In the genomic region with DNA sequence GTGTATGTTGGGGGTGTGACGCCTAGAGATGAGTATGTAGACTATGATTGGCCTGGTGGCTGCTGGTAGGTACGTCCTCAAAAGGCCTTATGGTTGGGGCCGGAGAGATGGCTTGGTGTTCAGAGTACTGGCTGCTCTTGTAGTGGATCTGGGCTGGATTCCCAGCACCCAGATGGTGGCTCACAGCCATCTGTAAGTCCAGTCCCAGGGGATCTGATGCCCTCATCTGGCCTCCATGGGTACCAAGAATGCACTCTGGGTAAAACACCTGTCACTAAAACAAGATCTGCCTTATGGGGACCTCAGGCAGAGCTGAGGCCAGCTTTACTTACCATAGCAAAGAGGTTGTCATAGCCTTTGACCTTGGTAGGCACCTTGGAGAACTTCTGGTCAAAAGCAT, we compare ENCODE assay signal across 10 mouse cellular contexts. TPM values are rescaled to one million over a fixed set of nuclear protein-coding genes. Genes with fewer than 3 reads are reported as not detected.
DNase-seq lines count a peak whose midpoint lies in the region; ATAC-seq and TF ChIP-seq lines count a peak whose summit lies in the region.
"Had no signal": no experiment of that assay in that cellular context is flagged by ENCODE, and none has a peak within 500 bp of the region (broad histone marks: within the 10 kb centered on the region; RNA-seq: fewer than 3 reads in every experiment).

No protein-coding gene starts in this region.

- peaks cover 44% of the 10 kb centered on the region for H3K4me1 ChIP-seq in erythroblast, embryonic 14.5 days (ENCODE audit: control insufficient read depth)
- peaks cover 2% of the 10 kb centered on the region for H3K4me1 ChIP-seq in testis, adult 2 months (ENCODE audit: control insufficient read depth, insufficient read depth, low read length)
- H3K4me1 ChIP-seq in liver, embryonic 12.5 days = peaks cover 36% of the 10 kb centered on the region

- 88% methylated on average over 3 of the region's 3 CpGs for WGBS in liver, embryonic 12.5 days (ENCODE audit: insufficient replicate concordance)

- H3K36me3 ChIP-seq in erythroblast, embryonic 14.5 days (ENCODE audit: control insufficient read depth) = peaks cover 61% of the 10 kb centered on the region
- no peaks in the 10 kb centered on the region for H3K36me3 ChIP-seq in testis, adult 2 months (ENCODE audit: control insufficient read depth, insufficient read depth, low read length)
- H3K36me3 ChIP-seq in liver, embryonic 12.5 days = peaks cover 60% of the 10 kb centered on the region

- peak overlapping the region; percentile 96 for H3K4me2 ChIP-seq in liver, embryonic 12.5 days

- no peaks in the 10 kb centered on the region for H3K9me3 ChIP-seq in erythroblast, embryonic 14.5 days (ENCODE audit: control insufficient read depth, low read length)
- no peaks in the 10 kb centered on the region for H3K9me3 ChIP-seq in liver, embryonic 12.5 days (replicated peaks)

- H3K4me3 ChIP-seq in erythroblast, embryonic 14.5 days (replicated peaks) = peak overlapping the region; percentile 99
- peak overlapping the region; percentile 99 for H3K4me3 ChIP-seq in testis, adult 2 months (ENCODE audit: control insufficient read depth, low read depth, low read length)
- peak overlapping the region; percentile 100 for H3K4me3 ChIP-seq in liver, embryonic 12.5 days

- H3K9ac ChIP-seq in liver, embryonic 12.5 days = peak overlapping the region; percentile 82

- H3K27me3 ChIP-seq in erythroblast, embryonic 14.5 days (ENCODE audit: control insufficient read depth) = no peaks in the 10 kb centered on the region
- no peaks in the 10 kb centered on the region for H3K27me3 ChIP-seq in testis, adult 2 months (ENCODE audit: control insufficient read depth, insufficient read depth, low read length)
- H3K27me3 ChIP-seq in liver, embryonic 12.5 days (replicated peaks) = no peaks in the 10 kb centered on the region

- no peak for TF ChIP-seq CTCF in testis, adult 2 months (IDR thresholded peaks at IDR 0.05; ENCODE audit: control insufficient read depth, insufficient read depth, insufficient replicate concordance, low read depth, low read length)

- DNase-seq in testis, postnatal 10 days (ENCODE audit: low spot score) = no peak
- no peak for DNase-seq in T-cell, adult 2 months (ENCODE audit: low spot score)
- DNase-seq in adrenal gland, postnatal 4 days (ENCODE audit: low spot score in 2 of 2) = no peak
- no peak for DNase-seq in ovary, postnatal 36 days (ENCODE audit: low spot score)
- DNase-seq: gastrocnemius, postnatal 10 days had no signal

- no peak for TF ChIP-seq POLR2A in testis, adult 2 months (IDR thresholded peaks at IDR 0.05; ENCODE audit: control insufficient read depth, low read depth, low read length)

- no peak overlapping the region for H3K27ac ChIP-seq in testis, adult 2 months (ENCODE audit: control insufficient read depth, insufficient read depth, low read depth, low read length)
- H3K27ac ChIP-seq in liver, embryonic 12.5 days = no peak overlapping the region

- ATAC-seq in erythroblast, adult 5-6 weeks (replicated peaks; ENCODE audit: low FRiP score, poor library complexity, severe bottlenecking) = no peak
- ATAC-seq in liver, embryonic 12.5 days = no peak

RNA-seq across cellular contexts. Expression of gene Asna1, which starts 1.2 kb away (rescaled TPM):
- polyA plus RNA-seq in erythroblast, embryonic 14.5 days (2012) = 18.6 and 31.0 TPM in 2 replicates
- total RNA-seq in erythroblast, adult 5-6 weeks (2015; ENCODE audit: low replicate concordance) = 20.8 and 24.2 TPM in 2 replicates
- total RNA-seq in erythroblast, adult 5-6 weeks (2017; ENCODE audit: low replicate concordance) = 13.5 and 26.3 TPM in 2 replicates
- polyA plus RNA-seq in testis, adult 2 months (2012; rRNA removed) = 203 and 208 TPM in 2 replicates
- 85.8 and 87.3 TPM in 2 replicates for polyA plus RNA-seq in liver, embryonic 12.5 days (2016; fragmentation: Nextera tagmentation; extraction: Ambion mirVana)
- total RNA-seq in adrenal gland, postnatal 4 days (2021) = 10 to 100 TPM; 77.7 to 83.2 TPM

RNA-seq across cellular contexts. Expression of gene Trir, which starts 2.8 kb away (rescaled TPM):
- polyA plus RNA-seq in erythroblast, embryonic 14.5 days (2012) = 77.0 and 92.3 TPM in 2 replicates
- 32.1 and 45.4 TPM in 2 replicates for total RNA-seq in erythroblast, adult 5-6 weeks (2015; ENCODE audit: low replicate concordance)
- 72.9 and 103 TPM in 2 replicates for total RNA-seq in erythroblast, adult 5-6 weeks (2017; ENCODE audit: low replicate concordance)
- polyA plus RNA-seq in testis, adult 2 months (2012; rRNA removed) = 82.1 and 88.6 TPM in 2 replicates
- polyA plus RNA-seq in liver, embryonic 12.5 days (2016; fragmentation: Nextera tagmentation; extraction: Ambion mirVana) = 133 and 139 TPM in 2 replicates
- 100 to 1,000 TPM; 179 to 188 TPM for total RNA-seq in adrenal gland, postnatal 4 days (2021)

RNA-seq across cellular contexts. Expression of gene Best2, which starts 9.5 kb away (rescaled TPM):
- not detected in 2 replicates for polyA plus RNA-seq in erythroblast, embryonic 14.5 days (2012)
- not detected in 2 replicates for total RNA-seq in erythroblast, adult 5-6 weeks (2015; ENCODE audit: low replicate concordance)
- not detected in 2 replicates for total RNA-seq in erythroblast, adult 5-6 weeks (2017; ENCODE audit: low replicate concordance)
- 0.08 TPM in 1 of 2 replicates, not detected in the other for polyA plus RNA-seq in testis, adult 2 months (2012; rRNA removed)
- polyA plus RNA-seq in liver, embryonic 12.5 days (2016; fragmentation: Nextera tagmentation; extraction: Ambion mirVana) = not detected in 2 replicates
- total RNA-seq in adrenal gland, postnatal 4 days (2021) = not detected
- total RNA-seq: gastrocnemius, postnatal 10 days had no signal
- polyA plus RNA-seq: lung, embryonic 16.5 days had no signal

RNA-seq across cellular contexts. Expression of gene Tnpo2, which starts 12.9 kb away (rescaled TPM):
- polyA plus RNA-seq in erythroblast, embryonic 14.5 days (2012) = 1.7 and 1.8 TPM in 2 replicates
- 9.6 and 10.8 TPM in 2 replicates for total RNA-seq in erythroblast, adult 5-6 weeks (2015; ENCODE audit: low replicate concordance)
- 11.2 and 14.6 TPM in 2 replicates for total RNA-seq in erythroblast, adult 5-6 weeks (2017; ENCODE audit: low replicate concordance)
- 44.7 and 44.9 TPM in 2 replicates for polyA plus RNA-seq in testis, adult 2 months (2012; rRNA removed)
- 31.1 and 32.3 TPM in 2 replicates for polyA plus RNA-seq in liver, embryonic 12.5 days (2016; fragmentation: Nextera tagmentation; extraction: Ambion mirVana)
- 10 to 100 TPM; 70.8 to 86.8 TPM for total RNA-seq in adrenal gland, postnatal 4 days (2021)

RNA-seq across cellular contexts. Expression of gene Hook2, which starts 33.4 kb away (rescaled TPM):
- polyA plus RNA-seq in erythroblast, embryonic 14.5 days (2012) = 0.46 and 0.58 TPM in 2 replicates
- total RNA-seq in erythroblast, adult 5-6 weeks (2015; ENCODE audit: low replicate concordance) = 1.9 and 5.0 TPM in 2 replicates
- 1.6 and 6.1 TPM in 2 replicates for total RNA-seq in erythroblast, adult 5-6 weeks (2017; ENCODE audit: low replicate concordance)
- polyA plus RNA-seq in testis, adult 2 months (2012; rRNA removed) = 55.4 and 62.0 TPM in 2 replicates
- polyA plus RNA-seq in liver, embryonic 12.5 days (2016; fragmentation: Nextera tagmentation; extraction: Ambion mirVana) = 10.8 and 10.9 TPM in 2 replicates
- 10 to 100 TPM; 10.6 to 13.8 TPM for total RNA-seq in adrenal gland, postnatal 4 days (2021)
